ENCODE assay signal across 8 mouse cellular contexts in genomic region chr2:90745740-90746537, GRCm38 (mm10). TPM values are rescaled to one million over a fixed set of nuclear protein-coding genes. Genes with fewer than 3 reads are reported as not detected.
A peak's percentile ranks its signal among the peaks of the same experiment; 100 is the strongest.
DNase-seq lines count a peak whose midpoint lies in the region; ATAC-seq lines count a peak whose summit lies in the region.

No protein-coding gene starts in this region.

- WGBS in intestine, embryonic 14.5 days, result under 1% methylated on average over 53 of the region's 54 CpGs
- under 1% methylated on average over 54 of the region's 54 CpGs for WGBS in midbrain, embryonic 11.5 days

- peaks cover 43% of the 10 kb centered on the region for H3K4me1 ChIP-seq in erythroblast, embryonic 14.5 days (ENCODE audit: control insufficient read depth)
- H3K4me1 ChIP-seq in intestine, embryonic 14.5 days (replicated peaks; ENCODE audit: control insufficient read depth, insufficient read depth, low read length), result peaks cover 10% of the 10 kb centered on the region; the same call in 1 of the 2 replicates
- H3K4me1 ChIP-seq in midbrain, embryonic 11.5 days (ENCODE audit: control insufficient read depth, insufficient read depth, low read length), result peaks cover 9% of the 10 kb centered on the region; the same call in 1 of the 2 replicates

- peaks cover 42% of the 10 kb centered on the region for H3K36me3 ChIP-seq in erythroblast, embryonic 14.5 days (ENCODE audit: control insufficient read depth)
- peaks cover 33% of the 10 kb centered on the region for H3K36me3 ChIP-seq in intestine, embryonic 14.5 days (ENCODE audit: control insufficient read depth, insufficient read depth, low read length)
- peaks cover 2% of the 10 kb centered on the region; the same call in 1 of the 2 replicates for H3K36me3 ChIP-seq in midbrain, embryonic 11.5 days (ENCODE audit: control insufficient read depth, insufficient read depth, low read length)

- H3K4me2 ChIP-seq in intestine, embryonic 14.5 days (ENCODE audit: low read length), result peak overlapping the region; percentile 88
- peak overlapping the region; percentile 54 for H3K4me2 ChIP-seq in midbrain, embryonic 11.5 days

- peak; percentile 38 for DNase-seq in embryo, embryonic 11.5 days (ENCODE audit: low read depth, low spot score)
- no peak for DNase-seq in embryo, embryonic 9.5 days (ENCODE audit: extremely low spot score)
- peak; percentile 53 for DNase-seq in right cerebral cortex, postnatal 4 days
- no peak for DNase-seq in right cerebral cortex, adult 18-20 months
- no peak for DNase-seq in intestine, embryonic 14.5 days (ENCODE audit: low spot score)
- peak; percentile 93 for DNase-seq in midbrain, embryonic 11.5 days (ENCODE audit: low spot score, missing footprints)
- no peak for DNase-seq in frontal cortex, adult 2 months (ENCODE audit: extremely low spot score in 1 of 2, low spot score in 1 of 2)

- H3K27me3 ChIP-seq in erythroblast, embryonic 14.5 days (ENCODE audit: control insufficient read depth), result no peaks in the 10 kb centered on the region
- no peaks in the 10 kb centered on the region for H3K27me3 ChIP-seq in intestine, embryonic 14.5 days (replicated peaks; ENCODE audit: control insufficient read depth, insufficient read depth, low read length)
- no peaks in the 10 kb centered on the region for H3K27me3 ChIP-seq in midbrain, embryonic 11.5 days (ENCODE audit: control insufficient read depth, insufficient read depth, low read length)

- H3K27ac ChIP-seq in intestine, embryonic 14.5 days (ENCODE audit: low read depth), result peak overlapping the region; percentile 96
- peak overlapping the region; percentile 89 for H3K27ac ChIP-seq in midbrain, embryonic 11.5 days (ENCODE audit: low read depth, low read length)

- H3K4me3 ChIP-seq in erythroblast, embryonic 14.5 days (replicated peaks), result peak overlapping the region; percentile 96
- peak overlapping the region; percentile 97 for H3K4me3 ChIP-seq in intestine, embryonic 14.5 days (ENCODE audit: low read depth, low read length)
- H3K4me3 ChIP-seq in midbrain, embryonic 11.5 days (ENCODE audit: low read depth, low read length), result peak overlapping the region; percentile 97

- peak; percentile 47 for ATAC-seq in intestine, embryonic 14.5 days (replicated peaks; ENCODE audit: low FRiP score, low TSS enrichment, low read depth)
- ATAC-seq in midbrain, embryonic 11.5 days (ENCODE audit: low FRiP score), result no peak; the same call in none of the 2 replicates

- peak overlapping the region; percentile 96 for H3K9ac ChIP-seq in intestine, embryonic 14.5 days (ENCODE audit: low read length)
- peak overlapping the region; percentile 93 for H3K9ac ChIP-seq in midbrain, embryonic 11.5 days (ENCODE audit: low read length)

- H3K9me3 ChIP-seq in erythroblast, embryonic 14.5 days (ENCODE audit: control insufficient read depth, low read length), result peaks cover 6% of the 10 kb centered on the region
- no peaks in the 10 kb centered on the region for H3K9me3 ChIP-seq in intestine, embryonic 14.5 days (ENCODE audit: control insufficient read depth, low read length)
- no peaks in the 10 kb centered on the region for H3K9me3 ChIP-seq in midbrain, embryonic 11.5 days (ENCODE audit: control insufficient read depth, low read length)

RNA-seq across cellular contexts. Expression of gene Fnbp4, which starts 0.8 kb away (rescaled TPM):
- 3.9 and 6.2 TPM in 2 replicates for polyA plus RNA-seq in erythroblast, embryonic 14.5 days (2012)
- polyA plus RNA-seq in intestine, embryonic 14.5 days (2014; fragmentation: Nextera tagmentation; extraction: Ambion mirVana), result 87.7 and 99.3 TPM in 2 replicates
- 102 and 117 TPM in 2 replicates for polyA plus RNA-seq in midbrain, embryonic 11.5 days (2014; fragmentation: Nextera tagmentation; extraction: Ambion mirVana)
- polyA plus RNA-seq in frontal cortex, adult 2 months (2012; rRNA removed), result 80.5 and 87.2 TPM in 2 replicates

RNA-seq across cellular contexts. Expression of gene Agbl2, which starts 36.6 kb away (rescaled TPM):
- polyA plus RNA-seq in erythroblast, embryonic 14.5 days (2012), result not detected in 2 replicates
- 1.0 and 1.1 TPM in 2 replicates for polyA plus RNA-seq in intestine, embryonic 14.5 days (2014; fragmentation: Nextera tagmentation; extraction: Ambion mirVana)
- polyA plus RNA-seq in midbrain, embryonic 11.5 days (2014; fragmentation: Nextera tagmentation; extraction: Ambion mirVana), result 0.50 and 0.85 TPM in 2 replicates
- polyA plus RNA-seq in frontal cortex, adult 2 months (2012; rRNA removed), result 1.8 and 2.6 TPM in 2 replicates

Comparison
In these comparisons a context has a peak if more than half of its experiments do, and no peak if none do; other contexts are left out.
1. DNase-seq: peak in embryo, embryonic 11.5 days (single experiment), right cerebral cortex, postnatal 4 days (single experiment) and midbrain, embryonic 11.5 days (single experiment); none in embryo, embryonic 9.5 days (single experiment), right cerebral cortex, adult 18-20 months (single experiment), intestine, embryonic 14.5 days (single experiment) and frontal cortex, adult 2 months (0 of 2).
2. RNA of gene Fnbp4, which starts 0.8 kb away (polyA plus RNA-seq): 102 to 117 TPM in midbrain, embryonic 11.5 days, 87.7 to 99.3 TPM in intestine, embryonic 14.5 days and 80.5 to 87.2 TPM in frontal cortex, adult 2 months; 3.9 to 6.2 TPM in erythroblast, embryonic 14.5 days; every median in the first group is over 10 times any median in the second.
3. Peak in every context shown above with its lines, with median percentiles within 50 percentile points of each other: H3K4me3 ChIP-seq.